Mouse (Mus musculus): Measurements from ENCODE around the gene Eya3. TPM values are rescaled to one million over a fixed set of nuclear protein-coding genes. Genes with fewer than 3 reads are reported as not detected.
A peak's percentile ranks its signal among the peaks of the same experiment; 100 is the strongest.

The Eya3 gene
- total and polyA plus RNA-seq, 3 experiments, result 24.4 to 50.0 (median 31.0) TPM

- dilution Hi-C loops (cut with MboI; ENCODE audit: extremely low pct_ligation_motif_present, extremely low pct_unique_long_range_greater_than_20kb, low sequenced_read_pairs), result no loop called here
- Histone ChIP-seq H3K4me3 (replicated peaks in 1 of 3; ENCODE audit: low read depth in 2 of 3, low read length in 2 of 3, poor library complexity in 1 of 3) (no peak overlapping the region), H3K9ac (ENCODE audit: insufficient read depth, low read depth) (no peak overlapping the region), H3K9me3 (replicated peaks; ENCODE audit: low read length) (no peaks in the 10 kb centered on the region), H3K4me1 (ENCODE audit: control insufficient read depth in 1 of 2, insufficient read depth in 2 of 2) (peaks cover 0 to 23% of the 10 kb centered on the region in 2 experiments; a peak in 3 of 4 replicates), H3K27me3 (replicated peaks) (no peaks in the 10 kb centered on the region), H3K27ac (ENCODE audit: insufficient read depth, low read depth) (no peak overlapping the region), H3K36me3 (replicated peaks in 1 of 2; ENCODE audit: control insufficient read depth in 1 of 2, insufficient read depth in 1 of 2, low read length in 1 of 2) (peaks cover 4 to 6% of the 10 kb centered on the region in 2 experiments), H3K4me2 (ENCODE audit: insufficient read depth, low read depth, poor library complexity, severe bottlenecking) (no peak overlapping the region), H3K79me2 (replicated peaks; ENCODE audit: control insufficient read depth, extremely low read depth, insufficient read depth, poor library complexity, severe bottlenecking) (no peaks in the 10 kb centered on the region)
- in situ Hi-C loops (cut with MboI; ENCODE audit: low pct_ligation_motif_present, low pct_unique_long_range_greater_than_20kb, low sequenced_read_pairs), result no loop called here
- TF ChIP-seq EP300 (IDR thresholded peaks at IDR 0.05; ENCODE audit: low read length) (no peak), RAD21 (IDR thresholded peaks at IDR 0.05; ENCODE audit: low read depth, low read length) (no peak), CTCF (conservative IDR thresholded peaks at IDR 0.05 in 1 of 2, IDR thresholded peaks at IDR 0.05 in 1 of 2; ENCODE audit: low read depth in 2 of 2, low read length in 2 of 2) (no peak)
- no peak for DNase-seq (ENCODE audit: extremely low read depth)
Observed at GRCm38 (mm10) chr4:132743992-132744911, 105.5 kb downstream of the Eya3 start.

DNA sequence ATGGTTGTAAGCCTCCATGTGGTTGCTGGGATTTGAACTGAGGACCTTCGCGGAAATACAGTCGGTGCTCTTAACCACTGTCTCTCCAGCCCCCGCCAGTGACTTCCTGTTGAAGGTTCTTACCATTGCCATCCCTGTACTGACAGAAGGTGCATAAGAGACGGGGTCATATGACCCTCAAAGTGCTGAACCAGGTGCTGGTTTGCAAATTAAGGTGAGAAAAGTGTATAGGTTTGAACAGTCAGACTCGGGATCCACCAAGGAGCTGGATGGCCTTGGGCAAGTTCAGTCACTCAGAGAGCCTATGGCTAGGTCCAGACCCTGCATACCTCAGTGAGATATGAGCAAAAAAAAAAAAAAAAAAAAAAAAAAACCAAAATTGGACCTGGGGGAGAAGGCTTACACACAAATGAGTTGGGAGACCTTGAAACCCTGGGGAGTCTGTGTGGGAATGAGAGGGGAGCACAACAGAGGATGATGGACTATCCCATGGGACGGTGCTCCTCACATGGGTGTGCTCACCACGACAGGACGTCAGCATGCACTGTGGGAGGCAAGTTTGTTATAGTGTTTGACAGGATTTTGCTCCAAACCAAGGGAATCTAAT lies 108.2 kb downstream of the Eya3 start:
- Histone ChIP-seq H3K27me3 (replicated peaks) (no peaks in the 10 kb centered on the region), H3K4me3 (replicated peaks in 1 of 3; ENCODE audit: low read depth in 2 of 3, low read length in 2 of 3, poor library complexity in 1 of 3) (peak overlapping the region in 2 of 3 experiments; percentile 52 to 58), H3K9me3 (replicated peaks; ENCODE audit: low read length) (no peaks in the 10 kb centered on the region), H3K9ac (ENCODE audit: insufficient read depth, low read depth) (peak overlapping the region; percentile 76; the same call in 1 of the 2 replicates), H3K4me1 (ENCODE audit: control insufficient read depth in 1 of 2, insufficient read depth in 2 of 2) (peaks cover 0 to 31% of the 10 kb centered on the region in 2 experiments; a peak in 3 of 4 replicates), H3K27ac (ENCODE audit: insufficient read depth, low read depth) (peak overlapping the region; percentile 99), H3K79me2 (replicated peaks; ENCODE audit: control insufficient read depth, extremely low read depth, insufficient read depth, poor library complexity, severe bottlenecking) (no peaks in the 10 kb centered on the region), H3K36me3 (replicated peaks in 1 of 2; ENCODE audit: control insufficient read depth in 1 of 2, insufficient read depth in 1 of 2, low read length in 1 of 2) (peaks cover 2% of the 10 kb centered on the region in 2 experiments), H3K4me2 (ENCODE audit: insufficient read depth, low read depth, poor library complexity, severe bottlenecking) (peak overlapping the region; percentile 87; the same call in 1 of the 2 replicates)
- dilution Hi-C loops (cut with MboI; ENCODE audit: extremely low pct_ligation_motif_present, extremely low pct_unique_long_range_greater_than_20kb, low sequenced_read_pairs), result no loop called here
- TF ChIP-seq ZNF384 (IDR thresholded peaks at IDR 0.05; ENCODE audit: low read depth, low read length) (peak; percentile 75), CTCF (conservative IDR thresholded peaks at IDR 0.05 in 1 of 2, IDR thresholded peaks at IDR 0.05 in 1 of 2; ENCODE audit: low read depth in 2 of 2, low read length in 2 of 2) (peak in 1 of 2 experiments; percentile 23; a peak in 2 of 4 replicates), CHD2 (IDR thresholded peaks at IDR 0.05; ENCODE audit: low read length) (no peak)
- in situ Hi-C loops (cut with MboI; ENCODE audit: low pct_ligation_motif_present, low pct_unique_long_range_greater_than_20kb, low sequenced_read_pairs), result no loop called here
- peak; percentile 41 for DNase-seq (ENCODE audit: extremely low read depth)

- Histone ChIP-seq H3K9me3 (replicated peaks; ENCODE audit: low read length) (no peaks in the 10 kb centered on the region), H3K27me3 (replicated peaks) (no peaks in the 10 kb centered on the region), H3K9ac (ENCODE audit: insufficient read depth, low read depth) (peak overlapping the region; percentile 76), H3K27ac (ENCODE audit: insufficient read depth, low read depth) (peak overlapping the region; percentile 99), H3K4me2 (ENCODE audit: insufficient read depth, low read depth, poor library complexity, severe bottlenecking) (peak overlapping the region; percentile 87), H3K36me3 (replicated peaks in 1 of 2; ENCODE audit: control insufficient read depth in 1 of 2, insufficient read depth in 1 of 2, low read length in 1 of 2) (peaks cover 2% of the 10 kb centered on the region in 2 experiments), H3K79me2 (replicated peaks; ENCODE audit: control insufficient read depth, extremely low read depth, insufficient read depth, poor library complexity, severe bottlenecking) (no peaks in the 10 kb centered on the region), H3K4me1 (ENCODE audit: control insufficient read depth in 1 of 2, insufficient read depth in 2 of 2) (peaks cover 3 to 31% of the 10 kb centered on the region in 2 experiments), H3K4me3 (replicated peaks in 1 of 3; ENCODE audit: low read depth in 2 of 3, low read length in 2 of 3, poor library complexity in 1 of 3) (peak overlapping the region; percentile 51 to 58 (median 52))
- in situ Hi-C loops (cut with MboI; ENCODE audit: low pct_ligation_motif_present, low pct_unique_long_range_greater_than_20kb, low sequenced_read_pairs), result no loop called here
- peak; percentile 90 for DNase-seq (ENCODE audit: extremely low read depth)
- dilution Hi-C loops (cut with MboI; ENCODE audit: extremely low pct_ligation_motif_present, extremely low pct_unique_long_range_greater_than_20kb, low sequenced_read_pairs), result no loop called here
- TF ChIP-seq E2F4 (IDR thresholded peaks at IDR 0.05; ENCODE audit: insufficient replicate concordance, low read depth, low read length), result 0 out of 2 replicates have a peak, but pooled peaks have one; percentile 37
- TF ChIP-seq POLR2AphosphoS2 (IDR thresholded peaks at IDR 0.05; ENCODE audit: low read depth, low read length), result no peak
- TF ChIP-seq NELFE (IDR thresholded peaks at IDR 0.05; ENCODE audit: low read depth, low read length), result peak; percentile 54; the same call in 1 of the 2 replicates
- peak; percentile 88 for TF ChIP-seq ELF1 (IDR thresholded peaks at IDR 0.05; ENCODE audit: low read depth, low read length)
- no peak for TF ChIP-seq JUND (conservative IDR thresholded peaks at IDR 0.05; ENCODE audit: low read depth, low read length)
- TF ChIP-seq EP300 (IDR thresholded peaks at IDR 0.05; ENCODE audit: low read length), result peak; percentile 51; the same call in 1 of the 2 replicates
- TF ChIP-seq TBP (conservative IDR thresholded peaks at IDR 0.05; ENCODE audit: low read depth, low read length), result peak; percentile 61; the same call in 1 of the 2 replicates
- peak; percentile 67 for TF ChIP-seq USF2 (conservative IDR thresholded peaks at IDR 0.05; ENCODE audit: low read depth, low read length)
- no peak for TF ChIP-seq MAFK (IDR thresholded peaks at IDR 0.05; ENCODE audit: insufficient replicate concordance, low read length)
- TF ChIP-seq USF1 (IDR thresholded peaks at IDR 0.05; ENCODE audit: low read depth, low read length), result peak; percentile 74
- TF ChIP-seq HCFC1 (IDR thresholded peaks at IDR 0.05; ENCODE audit: low read depth, low read length), result peak; percentile 58; the same call in 1 of the 2 replicates
- TF ChIP-seq ZKSCAN1 (IDR thresholded peaks at IDR 0.05; ENCODE audit: borderline replicate concordance, low read depth, low read length), result no peak
- TF ChIP-seq ZMIZ1 (IDR thresholded peaks at IDR 0.05; ENCODE audit: low read depth, low read length), result peak; percentile 71; the same call in 1 of the 2 replicates
- peak; percentile 73; the same call in 1 of the 2 replicates for TF ChIP-seq IRF4 (IDR thresholded peaks at IDR 0.05; ENCODE audit: low read depth, low read length)
- 0 out of 2 replicates have a peak, but pooled peaks have one; percentile 2 for TF ChIP-seq JUN (IDR thresholded peaks at IDR 0.05; ENCODE audit: insufficient read depth, low read depth, low read length)
- peak; percentile 56; the same call in 1 of the 2 replicates for TF ChIP-seq MAX (IDR thresholded peaks at IDR 0.05; ENCODE audit: low read length)
Observed at GRCm38 (mm10) chr4:132747664-132748259, 109.0 kb downstream of the Eya3 start.
